Mouse (Mus musculus): ENCODE results near the gene Fastk.

The Fastk gene

DNA sequence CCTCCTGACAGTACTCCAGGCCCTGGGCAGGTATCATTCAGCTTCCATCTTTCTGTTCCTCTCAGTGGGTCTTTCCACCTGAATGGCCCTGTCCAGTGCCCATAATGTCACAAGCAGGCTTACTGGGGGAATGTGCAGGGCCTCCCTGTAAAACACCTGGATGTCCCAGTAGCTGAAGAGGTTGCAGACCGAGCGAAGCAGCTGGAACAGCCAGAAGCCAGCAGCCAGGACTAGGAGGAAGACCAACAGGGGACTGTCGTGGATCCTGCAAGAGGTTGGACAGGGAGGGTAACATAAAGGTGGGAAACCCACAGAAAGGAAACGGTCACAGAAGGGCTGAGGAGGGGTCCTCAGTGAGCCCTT is 55.4 kb downstream of the Fastk start:
- DNase-seq (ENCODE audit: low spot score in 2 of 2) = no peak

DNA sequence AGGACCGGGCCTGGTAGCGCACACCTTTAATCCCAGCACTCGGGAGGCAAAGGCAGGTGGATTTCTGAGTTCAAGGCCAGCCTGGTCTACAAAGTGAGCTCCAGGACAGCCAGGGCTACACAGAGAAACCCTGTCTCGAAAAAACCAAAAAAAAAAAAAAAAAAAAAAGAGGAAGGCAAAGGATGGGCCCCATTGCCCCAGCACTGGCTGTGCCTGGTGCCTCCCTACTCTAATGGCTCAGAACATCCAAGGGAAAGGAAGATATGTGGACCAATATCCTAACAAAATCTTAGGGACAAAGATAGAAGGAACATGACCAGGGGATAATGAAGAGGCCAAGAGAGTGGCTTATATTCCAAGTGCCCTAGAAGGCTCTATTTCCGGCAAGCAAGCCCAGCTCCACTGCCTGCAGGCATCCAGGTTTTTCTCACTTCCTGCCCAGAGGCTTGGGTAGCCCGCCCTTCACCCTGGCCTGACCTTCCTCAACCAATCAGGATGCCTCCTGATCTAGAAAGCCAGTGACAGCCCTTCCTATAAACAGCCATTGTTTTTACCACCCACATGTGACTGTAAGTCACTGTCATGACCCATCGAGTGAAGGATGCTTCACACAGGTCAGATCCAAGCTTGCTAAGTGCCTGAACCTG is 56.0 kb downstream of the Fastk start:
- no peak for DNase-seq (ENCODE audit: low spot score in 2 of 2)
